Mouse (Mus musculus) CH12.LX (cell line): ENCODE measurements around the gene Rpp14. TPM values are rescaled to one million over a fixed set of nuclear protein-coding genes. Genes with fewer than 3 reads are reported as not detected.
"Not testable (repeated sequence)": the region's sequence is repeated elsewhere in the genome, so short reads cannot be mapped to it uniquely, and the experiment has no call there.

Source experiments
- DNase-seq: peaks from one replicate; pipeline ENCODE4 v3.0.0-alpha.2; 2013; ENCODE audit errors: extremely low read depth
- H3K27ac ChIP-seq: 2 replicates; pipeline ENCODE4 v1.5.1; 2012; ENCODE audit warnings: low read depth, mild to moderate bottlenecking, control low read depth, moderate library complexity; ENCODE audit not compliant: insufficient read depth
- H3K27me3 ChIP-seq: replicated peaks from 2 replicates; pipeline ENCODE3; 2012; ENCODE audit warnings: inconsistent platforms
- H3K36me3 ChIP-seq, 2 experiments: replicated peaks in 1 of 2; 2 replicates each; pipeline versions ENCODE3 to v1.6.1; 2012; ENCODE audit warnings: inconsistent platforms in 1 of 2, low read length in 1 of 2, mild to moderate bottlenecking in 1 of 2, mixed read lengths in 1 of 2, moderate library complexity in 1 of 2; ENCODE audit not compliant: control insufficient read depth in 1 of 2, insufficient read depth in 1 of 2
- H3K4me1 ChIP-seq, 2 experiments: 2 replicates each; pipeline ENCODE4 v1.6.1; 2012; ENCODE audit warnings: inconsistent platforms in 1 of 2, moderate library complexity in 1 of 2; ENCODE audit not compliant: insufficient read depth in 2 of 2, control insufficient read depth in 1 of 2
- H3K4me2 ChIP-seq: 2 replicates; pipeline ENCODE4 v1.6.1; 2012; ENCODE audit warnings: low read depth, mild to moderate bottlenecking, control low read depth; ENCODE audit not compliant: poor library complexity, insufficient read depth, severe bottlenecking
- H3K4me3 ChIP-seq, 3 experiments: fragments of 150-350 bp in 1 of 3; sonication (generic) in 1 of 3; replicated peaks in 1 of 3; 2 replicates each; pipeline versions ENCODE3 to v1.5.1; 2011 to 2012; ENCODE audit warnings: low read depth in 2 of 3, low read length in 2 of 3, mild to moderate bottlenecking in 2 of 3, moderate library complexity in 2 of 3, control low read depth in 1 of 3, improper control_type of control experiment in 1 of 3, inconsistent platforms in 1 of 3, mixed read lengths in 1 of 3; ENCODE audit not compliant: poor library complexity in 1 of 3
- H3K79me2 ChIP-seq: replicated peaks from 2 replicates; pipeline ENCODE4 v1.6.1; 2012; ENCODE audit warnings: mild to moderate bottlenecking, moderate library complexity; ENCODE audit not compliant: control insufficient read depth, poor library complexity, insufficient read depth, severe bottlenecking; ENCODE audit errors: extremely low read depth
- H3K9ac ChIP-seq: 2 replicates; pipeline ENCODE4 v1.6.1; 2012; ENCODE audit warnings: low read depth, mild to moderate bottlenecking, control low read depth, moderate library complexity; ENCODE audit not compliant: insufficient read depth
- H3K9me3 ChIP-seq: replicated peaks from 2 replicates; pipeline ENCODE3; 2012; ENCODE audit warnings: low read length, inconsistent platforms, mixed read lengths
- HCFC1 ChIP-seq: IDR thresholded peaks from 2 replicates; pipeline ENCODE4 v1.6.1; 2012; ENCODE audit warnings: low read depth, mild to moderate bottlenecking, inconsistent platforms, low read length, improper control_type of control experiment
- JUND ChIP-seq: conservative IDR thresholded peaks from 2 replicates; pipeline ENCODE4 v1.6.1; 2011; ENCODE audit warnings: low read depth, low read length, improper control_type of control experiment
- MYC ChIP-seq: IDR thresholded peaks from 2 replicates; pipeline ENCODE4 v1.6.1; 2011; ENCODE audit warnings: low read depth, mild to moderate bottlenecking, improper control_type of control experiment, low read length
- TBP ChIP-seq: conservative IDR thresholded peaks from 2 replicates; pipeline ENCODE4 v1.6.1; 2011; ENCODE audit warnings: low read depth, low read length, improper control_type of control experiment
- TCF12 ChIP-seq: IDR thresholded peaks from 2 replicates; pipeline ENCODE4 v1.6.1; 2014; ENCODE audit warnings: low read depth, mild to moderate bottlenecking, inconsistent platforms, low read length, improper control_type of control experiment
- ZKSCAN1 ChIP-seq: IDR thresholded peaks from 2 replicates; pipeline ENCODE4 v1.6.1; 2012; ENCODE audit warnings: low read depth, inconsistent platforms, low read length, improper control_type of control experiment, borderline replicate concordance
- ZNF384 ChIP-seq: IDR thresholded peaks from 2 replicates; pipeline ENCODE4 v1.6.1; 2012; ENCODE audit warnings: low read depth, low read length, improper control_type of control experiment, inconsistent platforms
- dilution Hi-C: fragments of 300-500 bp; cut with MboI; formaldehyde crosslinking; loops from 2 replicates; pipeline ENCODE4 v1.14.3; 2020; ENCODE audit warnings: low sequenced_read_pairs; ENCODE audit not compliant: extremely low pct_unique_long_range_greater_than_20kb, extremely low pct_ligation_motif_present
- in situ Hi-C: fragments of 300-500 bp; cut with MboI; formaldehyde crosslinking; loops from 3 replicates; pipeline ENCODE4 v1.14.3; 2019; ENCODE audit warnings: low sequenced_read_pairs, low pct_ligation_motif_present, low pct_unique_long_range_greater_than_20kb, mixed read lengths
- polyA plus RNA-seq: library from polyadenylated mRNA; unstranded; fragments of >175 nt; gene quantifications from 2 replicates; pipeline ENCODE4 v1.2.1, GENCODE M21; 2012; ENCODE audit warnings: low read depth; ENCODE audit not compliant: insufficient read length
- total RNA-seq, 2 experiments: library from RNA; depleted of rRNA; stranded (reverse); fragments of 300-350 nt in 1 of 2; fragments of >200 nt in 1 of 2; gene quantifications; 2 replicates each; pipeline ENCODE4 v1.2.3; 2012 to 2014

Gene Rpp14
- total and polyA plus RNA-seq, 3 experiments, result 32.4 to 140 (median 101) TPM

- Histone ChIP-seq H3K27me3 (no peaks in the 10 kb centered on the region), H3K4me3 (no peak overlapping the region), H3K9me3 (no peaks in the 10 kb centered on the region), H3K79me2 (peaks cover 2% of the 10 kb centered on the region; the same call in 1 of the 2 replicates), H3K27ac (no peak overlapping the region), H3K36me3 (peaks cover 22 to 67% of the 10 kb centered on the region in 2 experiments), H3K9ac (no peak overlapping the region), H3K4me1 (peaks cover 14 to 58% of the 10 kb centered on the region in 2 experiments), H3K4me2 (no peak overlapping the region)
- in situ Hi-C loops, result no loop called here
- TF ChIP-seq HCFC1 (no peak), TCF12 (no peak), JUND (no peak), ZKSCAN1 (no peak), ZNF384 (no peak)
- DNase-seq, result no peak
- dilution Hi-C loops, result no loop called here
These were observed 39.7 kb downstream of the Rpp14 start for GRCm38 (mm10) chr14:8119904-8120303.

GRCm38 (mm10) chr14:8123141-8123540 is 43.0 kb downstream of the Rpp14 start:
- Histone ChIP-seq H3K27ac (no peak overlapping the region), H3K4me3 (no peak overlapping the region), H3K9ac (no peak overlapping the region), H3K4me2 (no peak overlapping the region), H3K4me1 (peaks cover 4 to 34% of the 10 kb centered on the region in 2 experiments; a peak in 3 of 4 replicates), H3K36me3 (peaks cover 35 to 78% of the 10 kb centered on the region in 2 experiments), H3K9me3 (no peaks in the 10 kb centered on the region), H3K27me3 (no peaks in the 10 kb centered on the region)
- dilution Hi-C loops, result no loop called here
- in situ Hi-C loops, result no loop called here
- no peak for DNase-seq
- no peak for TF ChIP-seq TBP
- TF ChIP-seq MYC, result no peak
- TF ChIP-seq, all 38 proteins: peak for 0
- no peaks in the 10 kb centered on the region; the same call in 1 of the 2 replicates for H3K79me2 ChIP-seq

DNA sequence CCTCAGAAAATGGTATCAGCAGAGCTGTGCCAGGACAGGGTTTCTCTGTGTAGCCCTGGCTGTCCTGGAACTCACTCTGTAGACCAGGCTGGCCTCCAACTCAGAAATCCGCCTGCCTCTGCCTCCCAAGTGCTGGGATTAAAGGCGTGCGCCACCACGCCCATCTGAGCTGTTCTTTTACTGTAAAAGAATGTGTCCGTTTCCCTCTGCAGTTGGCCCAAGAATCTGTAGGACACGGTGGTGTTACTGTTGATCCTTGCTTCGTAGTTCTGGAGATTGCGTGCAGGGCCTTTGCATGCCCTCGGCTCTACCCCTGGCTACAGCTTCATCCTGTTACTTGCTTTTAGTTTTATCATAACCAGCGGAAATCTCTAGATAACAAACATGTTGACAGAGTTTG is 43.4 kb downstream of the Rpp14 start:
- H3K79me2 ChIP-seq, H3K4me2 ChIP-seq, in situ Hi-C loops, H3K27me3 ChIP-seq, dilution Hi-C loops, H3K9me3 ChIP-seq, H3K4me3 ChIP-seq, H3K9ac ChIP-seq, H3K27ac ChIP-seq, DNase-seq: not testable (repeated sequence)
- H3K4me1 ChIP-seq, result peaks cover 6 to 33% of the 10 kb centered on the region in 2 experiments
- H3K36me3 ChIP-seq, result peaks cover 35 to 73% of the 10 kb centered on the region in 2 experiments
